Mouse (Mus musculus): ENCODE data around the gene Efs.

Efs gene

GRCm38 (mm10) chr14:54927296-54927695 is 1.4 kb upstream of the Efs start:
- in situ Hi-C loops (cut with MboI; ENCODE audit: unreplicated experiment in 2 of 2), result no loop called here

GRCm38 (mm10) chr14:54926401-54927158 is 654 bp upstream of the Efs start:
- in situ Hi-C loops (cut with MboI; ENCODE audit: unreplicated experiment in 2 of 2), result no loop called here

- in situ Hi-C loops (cut with MboI; ENCODE audit: unreplicated experiment in 2 of 2), result no loop called here
Measured at GRCm38 (mm10) chr14:54924641-54925348, 1.1 kb downstream of the Efs start.

GRCm38 (mm10) chr14:54920076-54920685 is 5.7 kb downstream of the Efs start:
- in situ Hi-C loops (cut with MboI; ENCODE audit: unreplicated experiment in 2 of 2), result no loop called here

GRCm38 (mm10) chr14:54913343-54913742 is 12.6 kb downstream of the Efs start:
- in situ Hi-C loops (cut with MboI; ENCODE audit: unreplicated experiment in 2 of 2), result no loop called here

- in situ Hi-C loops (cut with MboI; ENCODE audit: unreplicated experiment in 2 of 2), result no loop called here
Measured at GRCm38 (mm10) chr14:54912886-54913285, 13.0 kb downstream of the Efs start, which contains the start of gene Slc22a17. TSS of gene Slc22a17 (minus strand) at chr14:54913132.

GRCm38 (mm10) chr14:54912109-54912850 is 13.6 kb downstream of the Efs start:
- in situ Hi-C loops (cut with MboI; ENCODE audit: unreplicated experiment in 2 of 2), result no loop called here

GRCm38 (mm10) chr14:54908682-54909081 is 17.2 kb downstream of the Efs start:
- in situ Hi-C loops (cut with MboI; ENCODE audit: unreplicated experiment in 2 of 2), result no loop called here

GRCm38 (mm10) chr14:54903641-54904040 is 22.3 kb downstream of the Efs start:
- in situ Hi-C loops (cut with MboI; ENCODE audit: unreplicated experiment in 2 of 2), result loop anchor here in 1 of 2 experiments (5.0 kb wide), 1 partner anchor 109 kb away; no protein-coding TSS in a partner anchor

GRCm38 (mm10) chr14:54900383-54900782 is 25.5 kb downstream of the Efs start:
- in situ Hi-C loops (cut with MboI; ENCODE audit: unreplicated experiment in 2 of 2), result loop anchor here in 1 of 2 experiments (5.0 kb wide), 1 partner anchor 112 kb away; no protein-coding TSS in a partner anchor

GRCm38 (mm10) chr14:54897445-54897844 is 28.5 kb downstream of the Efs start:
- in situ Hi-C loops (cut with MboI; ENCODE audit: unreplicated experiment in 2 of 2), result loop anchor here (10.0 kb wide), 2 partner anchors 117 to 197 kb away; partner anchors contain the start of genes Ngdn (in 1 of the 2), Thtpa (in 1 of the 2) and Zfhx2 (in 1 of the 2)

GRCm38 (mm10) chr14:54894296-54895151 is 31.4 kb downstream of the Efs start:
- in situ Hi-C loops (cut with MboI; ENCODE audit: unreplicated experiment in 2 of 2), result loop anchor here (10.0 kb wide), 2 partner anchors 120 to 200 kb away; partner anchors contain the start of genes Ngdn (in 1 of the 2), Thtpa (in 1 of the 2) and Zfhx2 (in 1 of the 2)

- in situ Hi-C loops (cut with MboI; ENCODE audit: unreplicated experiment in 2 of 2), result loop anchor here (10.0 kb wide), 2 partner anchors 121 to 201 kb away; partner anchors contain the start of genes Ngdn (in 1 of the 2), Thtpa (in 1 of the 2) and Zfhx2 (in 1 of the 2)
Measured at GRCm38 (mm10) chr14:54893651-54894181, 32.2 kb downstream of the Efs start.

- in situ Hi-C loops (cut with MboI; ENCODE audit: unreplicated experiment in 2 of 2), result loop anchor here (10.0 kb wide), 2 partner anchors 123 to 203 kb away; partner anchors contain the start of genes Ngdn (in 1 of the 2), Thtpa (in 1 of the 2) and Zfhx2 (in 1 of the 2)
Measured at GRCm38 (mm10) chr14:54892200-54892599, 33.7 kb downstream of the Efs start, which contains the start of gene Pabpn1. TSS of gene Pabpn1 (plus strand) at chr14:54892500.

- in situ Hi-C loops (cut with MboI; ENCODE audit: unreplicated experiment in 2 of 2), result no loop called here
Measured at GRCm38 (mm10) chr14:54885309-54885708, 40.6 kb downstream of the Efs start.

- in situ Hi-C loops (cut with MboI; ENCODE audit: unreplicated experiment in 2 of 2), result no loop called here
Measured at GRCm38 (mm10) chr14:54884022-54884712, 41.8 kb downstream of the Efs start.

- in situ Hi-C loops (cut with MboI; ENCODE audit: unreplicated experiment in 2 of 2), result no loop called here
Measured at GRCm38 (mm10) chr14:54883154-54884021, 42.5 kb downstream of the Efs start, which contains the start of the genes Bcl2l2 and Gm20521. TSS of gene Bcl2l2 (plus strand) at chr14:54883377. TSS of gene Gm20521 (plus strand) at chr14:54883441.
